Mouse (Mus musculus): Measurements from ENCODE around the gene Lacc1. TPM values are rescaled to one million over a fixed set of nuclear protein-coding genes. Genes with fewer than 3 reads are reported as not detected.

Gene Lacc1
- total and polyA plus RNA-seq, 3 experiments = 27.1 to 42.7 (median 39.5) TPM

DNA sequence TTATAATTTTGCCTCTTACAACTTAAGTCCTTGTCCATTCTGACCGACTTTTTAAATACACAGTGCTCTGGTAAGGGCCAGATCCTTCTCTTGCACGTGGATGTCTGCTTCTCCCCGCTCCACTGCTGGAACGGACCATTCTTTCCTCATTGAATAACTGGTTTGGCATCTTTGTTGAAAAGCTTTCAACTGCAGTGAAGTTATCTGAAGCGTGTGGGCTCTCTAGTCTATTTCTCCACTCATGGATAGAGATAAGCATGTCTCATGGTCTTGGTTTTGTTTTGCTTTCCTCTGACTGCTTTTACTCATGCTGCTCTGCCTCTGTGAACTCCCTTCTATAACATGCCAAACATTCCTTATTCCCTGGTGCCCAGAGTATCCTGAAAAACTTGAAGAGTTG, 4.3 kb downstream of the Lacc1 start:
- H3K4me2 ChIP-seq (ENCODE audit: insufficient read depth, low read depth, poor library complexity, severe bottlenecking) = no peak overlapping the region
- peaks cover 11% of the 10 kb centered on the region for H3K79me2 ChIP-seq (replicated peaks; ENCODE audit: control insufficient read depth, extremely low read depth, insufficient read depth, poor library complexity, severe bottlenecking)
- H3K27me3 ChIP-seq (replicated peaks) = no peaks in the 10 kb centered on the region
- peaks cover 28 to 51% of the 10 kb centered on the region in 2 experiments for H3K36me3 ChIP-seq (replicated peaks in 1 of 2; ENCODE audit: control insufficient read depth in 1 of 2, insufficient read depth in 1 of 2, low read length in 1 of 2)
- no peaks in the 10 kb centered on the region for H3K9me3 ChIP-seq (replicated peaks; ENCODE audit: low read length)
- H3K4me3 ChIP-seq (replicated peaks in 1 of 3; ENCODE audit: low read depth in 2 of 3, low read length in 2 of 3, poor library complexity in 1 of 3) = no peak overlapping the region
- TF ChIP-seq CHD1 (IDR thresholded peaks at IDR 0.05; ENCODE audit: low read depth, low read length) (no peak), MAFK (IDR thresholded peaks at IDR 0.05; ENCODE audit: insufficient replicate concordance, low read length) (no peak)
- in situ Hi-C loops (cut with MboI; ENCODE audit: low pct_ligation_motif_present, low pct_unique_long_range_greater_than_20kb, low sequenced_read_pairs) (loop anchor here (5.0 kb wide), 1 partner anchor 110 kb away; no protein-coding TSS in a partner anchor), dilution Hi-C loops (cut with MboI; ENCODE audit: extremely low pct_ligation_motif_present, extremely low pct_unique_long_range_greater_than_20kb, low sequenced_read_pairs) (no loop called here)
- peaks cover 8 to 26% of the 10 kb centered on the region in 2 experiments for H3K4me1 ChIP-seq (ENCODE audit: control insufficient read depth in 1 of 2, insufficient read depth in 2 of 2)
- no peak overlapping the region for H3K27ac ChIP-seq (ENCODE audit: insufficient read depth, low read depth)
- no peak for DNase-seq (ENCODE audit: extremely low read depth)
- no peak overlapping the region for H3K9ac ChIP-seq (ENCODE audit: insufficient read depth, low read depth)

DNA sequence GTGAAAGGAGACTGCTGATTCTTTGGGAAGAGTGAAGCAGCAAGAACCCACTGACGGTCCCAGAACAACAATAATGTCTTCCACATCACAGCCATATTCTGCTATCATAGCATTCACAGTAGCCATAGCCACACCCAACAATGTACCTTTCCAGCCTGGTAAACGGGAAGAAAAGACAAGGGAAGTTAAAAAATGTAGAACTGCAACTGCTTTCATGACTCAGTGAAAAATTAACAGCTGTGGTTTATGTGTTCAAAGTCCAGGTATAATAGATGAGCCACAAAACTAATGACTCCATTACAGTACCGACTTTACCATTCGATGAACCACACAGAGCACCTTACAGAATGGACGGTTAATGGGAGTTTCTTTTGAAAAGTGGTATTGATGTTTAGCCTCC, 5.9 kb downstream of the Lacc1 start:
- no peaks in the 10 kb centered on the region for H3K27me3 ChIP-seq (replicated peaks)
- no peak for DNase-seq (ENCODE audit: extremely low read depth)
- peaks cover 4% of the 10 kb centered on the region for H3K79me2 ChIP-seq (replicated peaks; ENCODE audit: control insufficient read depth, extremely low read depth, insufficient read depth, poor library complexity, severe bottlenecking)
- no peak overlapping the region for H3K4me3 ChIP-seq (replicated peaks in 1 of 3; ENCODE audit: low read depth in 2 of 3, low read length in 2 of 3, poor library complexity in 1 of 3)
- in situ Hi-C loops (cut with MboI; ENCODE audit: low pct_ligation_motif_present, low pct_unique_long_range_greater_than_20kb, low sequenced_read_pairs) (loop anchor here (5.0 kb wide), 1 partner anchor 111 kb away; no protein-coding TSS in a partner anchor), dilution Hi-C loops (cut with MboI; ENCODE audit: extremely low pct_ligation_motif_present, extremely low pct_unique_long_range_greater_than_20kb, low sequenced_read_pairs) (no loop called here)
- no peaks in the 10 kb centered on the region for H3K9me3 ChIP-seq (replicated peaks; ENCODE audit: low read length)
- peaks cover 8 to 26% of the 10 kb centered on the region in 2 experiments for H3K4me1 ChIP-seq (ENCODE audit: control insufficient read depth in 1 of 2, insufficient read depth in 2 of 2)
- TF ChIP-seq KAT2A (IDR thresholded peaks at IDR 0.05; ENCODE audit: insufficient replicate concordance, low read length) = no peak
- TF ChIP-seq MAZ (IDR thresholded peaks at IDR 0.05; ENCODE audit: low read depth, low read length) = no peak
- no peak for TF ChIP-seq JUND (conservative IDR thresholded peaks at IDR 0.05; ENCODE audit: low read depth, low read length)
- TF ChIP-seq ZKSCAN1 (IDR thresholded peaks at IDR 0.05; ENCODE audit: borderline replicate concordance, low read depth, low read length) = no peak
- no peak for TF ChIP-seq TBP (conservative IDR thresholded peaks at IDR 0.05; ENCODE audit: low read depth, low read length)
- no peak for TF ChIP-seq RAD21 (IDR thresholded peaks at IDR 0.05; ENCODE audit: low read depth, low read length)
- no peak for TF ChIP-seq CHD1 (IDR thresholded peaks at IDR 0.05; ENCODE audit: low read depth, low read length)
- TF ChIP-seq HCFC1 (IDR thresholded peaks at IDR 0.05; ENCODE audit: low read depth, low read length) = no peak
- TF ChIP-seq ELF1 (IDR thresholded peaks at IDR 0.05; ENCODE audit: low read depth, low read length) = no peak
- no peak for TF ChIP-seq POLR2A (IDR thresholded peaks at IDR 0.05; ENCODE audit: low read depth, low read length)
- TF ChIP-seq MYC (IDR thresholded peaks at IDR 0.05; ENCODE audit: low read depth, low read length) = no peak
- no peak for TF ChIP-seq MAX (IDR thresholded peaks at IDR 0.05; ENCODE audit: low read length)
- H3K27ac ChIP-seq (ENCODE audit: insufficient read depth, low read depth) = no peak overlapping the region
- peaks cover 31 to 64% of the 10 kb centered on the region in 2 experiments for H3K36me3 ChIP-seq (replicated peaks in 1 of 2; ENCODE audit: control insufficient read depth in 1 of 2, insufficient read depth in 1 of 2, low read length in 1 of 2)
- H3K4me2 ChIP-seq (ENCODE audit: insufficient read depth, low read depth, poor library complexity, severe bottlenecking) = no peak overlapping the region
- no peak overlapping the region for H3K9ac ChIP-seq (ENCODE audit: insufficient read depth, low read depth)

Data from CH12.LX (cell line).